8 mouse cellular contexts compared by ENCODE assay signal in the genomic region with DNA sequence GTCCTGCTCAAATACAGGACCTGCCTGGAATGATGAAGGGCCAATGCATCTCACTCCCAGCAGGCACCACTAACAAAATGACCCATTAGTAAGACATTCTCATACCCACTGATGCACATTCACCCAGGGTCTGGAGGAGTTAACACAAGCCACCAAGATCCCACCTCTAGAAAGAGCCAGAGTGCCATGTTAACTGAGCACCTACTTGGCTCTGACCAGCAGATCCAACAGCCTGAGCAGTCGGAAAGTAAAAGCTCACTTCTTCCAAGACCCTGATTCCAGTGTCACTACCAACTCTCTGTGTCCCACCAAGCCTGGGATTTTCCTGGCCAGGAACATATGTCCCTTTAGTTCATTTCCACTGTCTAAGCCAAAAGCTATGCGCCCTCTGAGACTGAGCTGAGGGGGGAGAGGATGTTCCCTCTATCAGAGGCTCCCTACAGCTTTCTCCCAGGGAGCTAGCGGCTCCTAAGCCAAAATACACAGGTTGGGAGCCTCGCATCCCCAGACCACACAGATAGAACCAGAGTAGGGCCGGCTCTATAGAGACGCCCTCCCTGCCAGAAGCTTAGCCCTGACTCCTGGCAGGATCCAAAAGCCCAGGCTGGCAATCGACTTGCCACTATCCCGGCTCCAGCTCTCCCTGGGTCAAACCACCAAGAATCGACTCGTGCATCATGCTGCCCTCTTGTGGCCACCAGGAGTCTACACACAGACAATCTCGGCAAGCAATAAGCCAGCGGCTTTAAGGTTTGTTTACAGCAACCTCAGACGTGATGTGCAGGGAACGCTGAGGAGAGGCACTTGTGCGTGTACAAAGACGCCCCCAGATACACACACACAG.
DNase-seq lines count a peak whose midpoint lies in the region; ATAC-seq lines count a peak whose summit lies in the region.

No protein-coding gene starts in this region.

- no peaks in the 10 kb centered on the region for H3K36me3 ChIP-seq in liver, embryonic 11.5 days (ENCODE audit: control insufficient read depth, insufficient read depth, low read length)
- H3K36me3 ChIP-seq in neural tube, embryonic 14.5 days (ENCODE audit: control insufficient read depth, insufficient read depth, low read length) = no peaks in the 10 kb centered on the region

- peak; percentile 59 for DNase-seq in CD4-positive helper T cell, adult 2 months (ENCODE audit: low read depth, low spot score)
- peak; percentile 63 to 64 for DNase-seq in adrenal gland, adult 18-20 months (ENCODE audit: low spot score in 2 of 2)
- DNase-seq in embryo, embryonic 10.5 days (ENCODE audit: low spot score) = peak; percentile 88
- peak; percentile 26 for DNase-seq in heart, adult 8-10 months (ENCODE audit: low spot score)
- peak; percentile 61 for DNase-seq in kidney, adult 18-20 months
- peak; percentile 37 for DNase-seq in liver, embryonic 11.5 days (ENCODE audit: low spot score)
- DNase-seq in thymus, postnatal 10 days (ENCODE audit: low spot score in 2 of 2) = peak; percentile 24 to 70

- peaks cover 2% of the 10 kb centered on the region for H3K27me3 ChIP-seq in liver, embryonic 11.5 days (replicated peaks; ENCODE audit: control insufficient read depth, insufficient read depth, low read length)
- no peaks in the 10 kb centered on the region for H3K27me3 ChIP-seq in neural tube, embryonic 14.5 days (ENCODE audit: control insufficient read depth, insufficient read depth, low read length)

- peak overlapping the region; percentile 20; the same call in 1 of the 2 replicates for H3K4me2 ChIP-seq in liver, embryonic 11.5 days
- H3K4me2 ChIP-seq in neural tube, embryonic 14.5 days (ENCODE audit: low read depth, low read length) = peak overlapping the region; percentile 33; the same call in 1 of the 2 replicates

- H3K27ac ChIP-seq in liver, embryonic 11.5 days (ENCODE audit: low read depth, low read length) = no peak overlapping the region
- H3K27ac ChIP-seq in neural tube, embryonic 14.5 days (ENCODE audit: low read depth, low read length) = no peak overlapping the region

- no peaks in the 10 kb centered on the region for H3K9me3 ChIP-seq in liver, embryonic 11.5 days (ENCODE audit: control insufficient read depth, low read length)
- no peaks in the 10 kb centered on the region for H3K9me3 ChIP-seq in neural tube, embryonic 14.5 days (ENCODE audit: control insufficient read depth, low read length)

- H3K9ac ChIP-seq in liver, embryonic 11.5 days (ENCODE audit: low read depth, low read length) = no peak overlapping the region
- 0 out of 2 replicates have a peak overlapping the region, but pooled peaks have one; percentile 17 for H3K9ac ChIP-seq in neural tube, embryonic 14.5 days (replicated peaks; ENCODE audit: low read depth, low read length)

- ATAC-seq in liver, embryonic 11.5 days (replicated peaks; ENCODE audit: low FRiP score) = no peak
- ATAC-seq in neural tube, embryonic 14.5 days (ENCODE audit: low read depth) = peak; percentile 68

- H3K4me1 ChIP-seq in liver, embryonic 11.5 days (replicated peaks; ENCODE audit: control insufficient read depth, insufficient read depth, low read length) = no peaks in the 10 kb centered on the region
- peaks cover 3% of the 10 kb centered on the region; the same call in 1 of the 2 replicates for H3K4me1 ChIP-seq in neural tube, embryonic 14.5 days (ENCODE audit: control insufficient read depth, insufficient read depth, low read length)

- 15% methylated on average over 16 of the region's 16 CpGs for WGBS in liver, embryonic 11.5 days
- WGBS in neural tube, embryonic 14.5 days = 18% methylated on average over 16 of the region's 16 CpGs

- no peak overlapping the region for H3K4me3 ChIP-seq in liver, embryonic 11.5 days (ENCODE audit: low read depth, low read length)
- H3K4me3 ChIP-seq in neural tube, embryonic 14.5 days (ENCODE audit: low read depth, low read length) = no peak overlapping the region

Comparison
In these comparisons a context has a peak if more than half of its experiments do, and no peak if none do; other contexts are left out.
1. DNase-seq: peak in every context shown above with its lines; median percentile 88 in embryo, embryonic 10.5 days; 64 in adrenal gland, adult 18-20 months; 61 in kidney, adult 18-20 months; 59 in CD4-positive helper T cell, adult 2 months; 47 in thymus, postnatal 10 days; 37 in liver, embryonic 11.5 days; 26 in heart, adult 8-10 months.